In genomic region chr5:35137510-35138182, GRCm38 (mm10) we compare ENCODE assay signal across 10 mouse cellular contexts. TPM values are rescaled to one million over a fixed set of nuclear protein-coding genes. Genes with fewer than 3 reads are reported as not detected.
A peak's percentile ranks its signal among the peaks of the same experiment; 100 is the strongest.
DNase-seq lines count a peak whose midpoint lies in the region; ATAC-seq and TF ChIP-seq lines count a peak whose summit lies in the region.
"Had no signal": no experiment of that assay in that cellular context is flagged by ENCODE, and none has a peak within 500 bp of the region (broad histone marks: within the 10 kb centered on the region; RNA-seq: fewer than 3 reads in every experiment).

No protein-coding gene starts in this region.

- no peaks in the 10 kb centered on the region for H3K27me3 ChIP-seq in hindbrain, embryonic 12.5 days
- 0 out of 2 replicates have a peak, but pooled peaks cover 5% of the 10 kb centered on the region for H3K27me3 ChIP-seq in hindbrain, embryonic 10.5 days (ENCODE audit: insufficient read depth, poor library complexity, severe bottlenecking)

- no peaks in the 10 kb centered on the region for H3K36me3 ChIP-seq in hindbrain, embryonic 12.5 days
- no peaks in the 10 kb centered on the region for H3K36me3 ChIP-seq in hindbrain, embryonic 10.5 days
- H3K36me3 ChIP-seq: liver, embryonic 13.5 days had no signal

- no peaks in the 10 kb centered on the region for H3K9me3 ChIP-seq in hindbrain, embryonic 12.5 days (replicated peaks)
- H3K9me3 ChIP-seq in hindbrain, embryonic 10.5 days: no peaks in the 10 kb centered on the region
- H3K9me3 ChIP-seq: liver, embryonic 13.5 days had no signal

- WGBS in hindbrain, embryonic 12.5 days: 67% methylated on average over 13 of the region's 13 CpGs
- 72% methylated on average over 13 of the region's 13 CpGs for WGBS in hindbrain, embryonic 10.5 days

- H3K9ac ChIP-seq in hindbrain, embryonic 12.5 days: no peak overlapping the region
- H3K9ac ChIP-seq: liver, embryonic 13.5 days had no signal

- no peak for DNase-seq in hindbrain, embryonic 10.5 days (ENCODE audit: low spot score)
- peak; percentile 70 to 73 for DNase-seq in cerebellum, postnatal 14 days
- DNase-seq in layer of hippocampus, adult 2 months (ENCODE audit: low spot score in 2 of 2): peak; percentile 93 to 94
- DNase-seq in right cerebral cortex, adult 18-20 months: peak; percentile 93
- DNase-seq in thymus, postnatal 36 days: no peak
- no peak for DNase-seq in adrenal gland, postnatal 25 days
- DNase-seq in urinary bladder, postnatal 25 days (ENCODE audit: low spot score): no peak
- DNase-seq: heart, adult 11 months; liver, embryonic 13.5 days had no signal

- peaks cover 8% of the 10 kb centered on the region for H3K4me1 ChIP-seq in hindbrain, embryonic 12.5 days
- peaks cover 15% of the 10 kb centered on the region for H3K4me1 ChIP-seq in hindbrain, embryonic 10.5 days (replicated peaks)
- H3K4me1 ChIP-seq: liver, embryonic 13.5 days had no signal

- ATAC-seq in hindbrain, embryonic 12.5 days (ENCODE audit: low FRiP score): 0 out of 2 replicates have a peak, but pooled peaks have one; percentile 48

- TF ChIP-seq CTCF in layer of hippocampus, adult 2 months (conservative IDR thresholded peaks at IDR 0.05): no peak

- no peak overlapping the region for H3K4me3 ChIP-seq in hindbrain, embryonic 12.5 days
- H3K4me3 ChIP-seq in hindbrain, embryonic 10.5 days: no peak overlapping the region
- no peak overlapping the region for H3K4me3 ChIP-seq in layer of hippocampus, adult 2 months
- H3K4me3 ChIP-seq: liver, embryonic 13.5 days had no signal

- H3K27ac ChIP-seq in hindbrain, embryonic 12.5 days: no peak overlapping the region
- H3K27ac ChIP-seq in hindbrain, embryonic 10.5 days: no peak overlapping the region
- peak overlapping the region; percentile 87 for H3K27ac ChIP-seq in layer of hippocampus, adult 2 months
- H3K27ac ChIP-seq: liver, embryonic 13.5 days had no signal

- no peak overlapping the region for H3K4me2 ChIP-seq in hindbrain, embryonic 12.5 days (replicated peaks)
- H3K4me2 ChIP-seq: liver, embryonic 13.5 days had no signal

RNA-seq across cellular contexts. Expression of gene Lrpap1, which starts 32.1 kb away (rescaled TPM):
- polyA plus RNA-seq in hindbrain, embryonic 12.5 days (2016; fragmentation: Nextera tagmentation; extraction: Ambion mirVana): 115 and 129 TPM in 2 replicates
- polyA plus RNA-seq in hindbrain, embryonic 10.5 days (2016; fragmentation: Nextera tagmentation; extraction: Ambion mirVana): 89.7 and 98.6 TPM in 2 replicates
- 100 to 1,000 TPM; 150 to 159 TPM for total RNA-seq in layer of hippocampus, adult 2 months (2021)
- total RNA-seq in adrenal gland, postnatal 25 days (2021): 105 and 120 TPM in 2 replicates

Comparison
In these comparisons a context has a peak if more than half of its experiments do, and no peak if none do; other contexts are left out.
1. DNase-seq: peak in cerebellum, postnatal 14 days (2 of 2), layer of hippocampus, adult 2 months (2 of 2) and right cerebral cortex, adult 18-20 months (single experiment); none in hindbrain, embryonic 10.5 days (single experiment), thymus, postnatal 36 days (0 of 2), adrenal gland, postnatal 25 days (single experiment) and urinary bladder, postnatal 25 days (single experiment).